Mouse (Mus musculus) cerebellum, adult 9-11 months (tissue): ENCODE measurements at regions not wholly inside any gene's neighbourhood (a gene's known extent, or its start where the extent isn't known, plus 50 kb on each side); places are given as distances from the start of the nearest gene placed in this dataset.
A peak's percentile ranks its signal among the peaks of the same experiment; 100 is the strongest.

ENCODE experiments used
- DNase-seq: peaks from one replicate; pipeline ENCODE4 v3.0.0; 2022

DNA sequence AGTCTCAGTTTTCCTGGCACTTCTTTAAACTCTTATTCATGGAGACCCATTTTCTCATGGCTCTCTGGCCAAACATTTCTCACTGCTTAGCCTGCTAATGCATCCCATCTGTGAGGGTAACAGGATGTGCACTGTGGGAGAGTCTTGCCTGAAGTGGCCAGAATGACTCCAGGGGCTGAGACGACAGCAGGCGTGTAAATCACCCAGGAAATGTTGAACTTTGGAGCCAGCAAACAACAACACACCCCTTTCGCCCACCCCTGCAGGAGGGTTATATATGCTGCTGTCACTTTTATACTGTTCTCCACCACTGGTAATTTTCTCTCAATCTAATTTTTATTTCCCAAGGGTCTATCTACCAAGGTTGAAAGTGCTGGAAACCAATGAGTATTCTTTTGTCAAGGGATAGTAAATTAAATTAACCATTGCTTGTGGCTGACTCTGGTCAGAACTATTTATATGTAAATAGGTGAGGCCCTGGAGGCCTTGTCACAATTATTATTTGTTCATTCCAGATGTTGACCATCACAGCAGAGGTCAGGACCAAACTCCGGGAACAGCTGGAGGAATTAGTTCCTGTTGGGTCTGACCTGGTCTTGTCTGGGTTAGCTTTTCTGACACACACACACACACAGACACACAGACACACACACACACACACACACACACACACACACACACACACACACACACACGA, 378.2 kb downstream of the Nucb2 start:
- no peak for DNase-seq

DNA sequence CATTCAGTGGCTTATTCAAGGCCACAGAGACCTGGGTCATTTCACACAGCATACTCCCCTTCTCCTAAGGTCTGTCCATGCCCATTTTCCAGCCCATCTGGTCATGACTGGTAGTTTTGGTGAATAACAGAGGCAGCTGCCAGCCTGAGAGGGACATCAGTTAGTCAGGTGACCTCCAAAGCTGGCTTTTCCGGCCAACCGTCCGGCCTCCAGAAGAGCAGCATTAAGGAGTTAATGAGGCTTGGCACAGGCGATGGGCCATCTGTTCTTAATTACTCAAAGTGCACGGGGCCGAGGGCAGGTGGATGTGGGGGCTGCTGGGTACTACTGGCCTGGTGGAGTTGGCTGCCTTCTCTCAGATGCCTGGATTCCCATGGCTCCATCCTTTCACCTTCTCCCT, 389.7 kb downstream of the Nucb2 start:
- peak; percentile 56 for DNase-seq

DNA sequence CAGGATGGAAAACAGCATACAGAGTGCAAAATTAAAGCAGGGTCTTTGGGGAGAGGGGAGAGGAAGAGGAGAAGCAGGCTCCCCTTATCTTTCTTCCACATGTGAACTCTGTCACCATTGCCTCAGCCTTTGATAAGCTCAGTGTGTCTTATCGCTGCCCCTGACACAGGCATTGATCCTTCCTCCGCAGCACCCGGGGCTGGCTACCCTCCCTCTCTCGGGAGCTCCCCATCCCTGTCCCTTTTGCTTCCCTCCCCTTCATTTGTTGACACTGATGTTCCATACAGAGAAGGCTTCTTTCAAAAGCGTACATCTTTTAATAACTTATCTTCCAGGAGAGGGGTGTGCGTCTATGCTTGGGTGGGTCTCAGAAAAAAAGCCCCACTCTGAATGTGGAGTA, 411.6 kb downstream of the Nucb2 start:
- DNase-seq, result no peak

DNA sequence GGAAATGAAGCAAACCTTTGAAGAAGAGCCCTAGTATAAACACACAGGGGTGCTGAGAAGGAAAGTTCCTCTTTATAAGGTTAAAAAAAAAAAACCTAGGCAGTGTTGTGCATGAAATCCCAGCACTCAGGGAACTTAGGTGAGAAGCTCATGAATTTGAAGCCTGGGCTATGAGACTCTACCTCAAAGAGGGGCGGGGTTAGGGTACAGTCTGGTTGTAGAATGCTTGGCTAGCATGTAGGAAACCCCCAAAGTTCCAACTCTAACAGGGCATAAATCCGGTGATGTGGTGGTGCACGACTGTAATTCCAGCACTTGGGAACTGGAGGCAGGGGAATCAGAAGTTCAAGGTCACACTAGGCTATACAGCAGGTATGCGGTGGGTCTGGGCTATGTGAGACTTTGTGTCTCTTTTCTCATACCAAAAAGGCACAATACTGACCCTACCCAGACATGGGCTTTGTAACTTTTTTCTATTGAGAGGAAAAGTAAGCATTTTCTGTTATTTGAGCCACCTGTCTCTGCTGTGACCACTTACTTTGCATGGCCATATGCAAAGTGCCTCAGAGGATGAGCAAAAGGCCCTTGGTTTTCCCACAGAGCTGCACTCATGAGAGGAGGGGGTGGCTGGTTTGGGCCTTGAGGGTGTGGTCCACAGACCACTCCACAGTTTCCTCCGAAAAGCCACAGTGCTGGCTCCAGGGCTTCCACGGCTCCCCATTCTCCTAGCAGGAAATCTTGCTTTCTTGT, 413.9 kb downstream of the Nucb2 start:
- DNase-seq, result no peak

DNA sequence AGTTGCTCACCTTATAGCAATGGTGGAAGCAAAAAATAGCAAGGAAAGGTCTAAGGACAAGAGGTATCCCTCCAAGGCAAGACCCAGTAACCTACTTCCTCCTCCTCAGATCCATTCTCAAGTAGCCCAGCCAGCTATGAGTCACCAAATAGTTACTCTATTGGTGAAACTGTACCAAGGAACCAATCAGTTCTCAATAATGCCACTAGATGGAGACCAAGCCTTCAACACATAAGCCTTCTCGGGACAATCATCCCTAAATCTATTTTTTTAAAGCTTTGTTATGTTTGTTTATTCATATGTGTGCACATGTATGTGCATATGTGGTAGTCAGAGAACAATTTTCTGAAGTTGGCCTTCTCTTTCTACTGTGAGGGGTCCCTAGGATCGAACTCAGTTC, 434.3 kb upstream of the Xylt1 start:
- no peak for DNase-seq

DNA sequence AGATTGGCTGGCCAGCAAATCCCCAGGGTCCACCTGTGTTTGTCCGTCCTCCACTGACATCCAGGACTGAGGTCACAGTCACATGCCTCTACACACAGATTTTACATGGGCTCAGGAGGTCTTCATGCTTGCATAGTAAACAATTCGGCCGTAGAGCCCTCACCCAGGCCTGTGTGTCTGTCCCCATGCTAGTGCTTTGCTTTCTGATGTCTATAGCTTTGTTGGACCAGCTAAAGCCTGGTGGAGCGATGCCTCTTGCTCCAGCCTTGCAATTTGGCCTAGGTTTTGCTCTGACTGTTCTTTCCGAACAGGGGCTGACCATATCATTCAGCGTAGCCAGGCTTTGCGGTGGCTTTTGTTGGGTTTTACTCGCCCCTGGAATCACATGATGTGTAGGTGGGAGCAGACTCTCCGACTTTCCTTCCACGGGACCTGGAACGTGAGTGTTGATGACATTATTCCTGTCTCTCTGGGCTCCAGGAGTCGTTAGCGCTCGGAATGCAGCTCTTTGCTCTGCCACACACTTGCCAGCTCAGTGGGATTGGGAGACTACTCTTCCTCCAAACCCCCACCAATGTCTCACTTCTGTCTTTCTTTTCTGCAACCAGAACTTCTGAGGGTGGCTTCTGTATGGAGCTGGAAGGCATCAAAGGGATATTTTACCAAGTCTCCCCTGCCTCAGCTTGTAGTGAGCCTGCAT, 421.4 kb upstream of the Xylt1 start:
- no peak for DNase-seq

DNA sequence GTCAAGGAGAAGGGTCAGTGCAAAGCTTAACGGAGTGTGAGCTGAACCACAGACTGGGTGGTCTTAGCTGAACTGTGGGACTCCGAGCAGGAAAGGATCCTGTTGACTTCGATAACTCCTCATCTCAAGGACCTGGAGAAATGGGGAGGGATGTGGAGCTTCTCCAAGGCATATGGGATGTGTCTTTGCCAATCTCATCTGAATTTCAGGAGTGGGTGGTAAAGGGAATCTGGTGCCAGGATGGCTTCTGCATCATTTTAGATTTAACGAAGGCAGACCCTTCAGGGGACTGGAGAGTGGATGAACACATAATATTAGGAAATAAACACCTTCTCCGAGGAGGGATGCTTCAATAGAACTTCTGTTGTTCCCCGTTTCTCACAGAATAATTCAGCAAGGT, 416.9 kb upstream of the Xylt1 start:
- DNase-seq, result no peak

DNA sequence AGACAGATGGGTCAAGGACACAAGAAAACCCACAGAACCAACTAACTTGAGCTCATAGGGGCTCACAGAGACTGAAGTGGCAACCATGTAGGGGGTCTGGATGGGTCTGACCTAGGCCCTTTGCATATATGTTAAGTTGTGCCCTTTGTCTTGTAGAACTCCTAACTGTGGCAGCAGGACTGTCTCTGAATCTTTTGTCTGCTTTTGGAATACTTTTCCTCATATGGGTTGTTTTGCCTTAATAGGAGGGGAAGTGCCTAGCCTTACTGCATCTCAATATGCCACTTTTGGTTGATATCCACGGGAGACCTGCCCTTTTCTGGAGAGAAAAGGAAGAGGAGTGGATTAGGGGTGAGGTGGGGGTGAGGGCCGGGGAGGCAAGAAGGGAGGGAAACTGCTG, 389.4 kb upstream of the Xylt1 start:
- DNase-seq, result no peak

DNA sequence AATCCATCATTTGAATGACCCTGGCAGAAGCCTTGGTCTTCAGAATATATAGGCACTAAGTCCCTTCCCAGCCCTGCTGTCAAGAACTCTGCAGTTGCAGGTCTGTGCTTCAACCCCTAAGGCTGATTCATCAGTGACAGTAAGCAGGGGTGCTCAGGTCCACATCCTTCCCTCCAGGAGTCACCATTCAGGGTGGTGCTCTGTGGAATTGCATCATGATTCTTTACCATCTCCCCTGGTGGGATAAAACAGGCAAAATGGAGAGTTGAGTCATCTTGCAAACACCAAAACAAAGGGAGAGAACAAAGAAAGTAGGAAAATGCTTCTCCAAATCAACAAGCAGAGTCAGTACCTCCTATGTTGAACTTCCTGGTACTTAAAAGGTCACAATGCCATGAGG, 388.6 kb upstream of the Xylt1 start:
- no peak for DNase-seq

DNA sequence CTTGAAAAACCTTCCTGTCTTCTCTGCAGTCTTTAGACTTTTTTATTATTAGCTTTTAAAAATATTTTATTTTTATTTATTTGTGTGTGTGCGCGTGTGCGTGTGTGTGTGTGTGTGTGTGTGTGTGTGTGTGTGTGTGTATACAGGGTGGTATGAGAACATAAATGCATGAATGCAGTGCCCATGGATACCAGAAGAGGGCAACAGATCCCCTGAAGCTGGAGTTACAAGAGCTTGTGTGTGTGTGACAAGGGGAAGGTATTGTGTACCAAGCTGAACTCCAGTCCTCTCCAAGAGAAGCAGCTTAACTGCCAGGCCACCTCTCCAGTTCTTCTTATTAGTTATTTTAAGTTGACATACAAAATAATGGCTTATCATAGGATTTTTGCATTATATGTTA, 385.0 kb upstream of the Xylt1 start:
- no peak for DNase-seq

DNA sequence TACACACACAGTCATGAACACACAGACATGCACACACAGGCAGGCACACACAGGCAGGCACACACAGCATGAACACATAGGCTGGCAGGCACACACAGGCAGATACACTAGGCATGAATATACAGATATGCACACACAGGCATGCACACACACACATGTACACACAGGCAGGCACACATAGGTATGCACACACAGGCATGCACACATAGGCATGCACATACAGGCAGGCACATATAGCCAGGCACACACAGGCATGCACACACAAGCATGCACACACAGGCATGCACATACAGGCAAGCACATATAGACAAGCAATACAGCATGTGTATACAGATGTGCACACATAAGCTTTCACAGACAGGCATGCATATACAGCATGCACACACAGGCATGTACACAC, 377.6 kb upstream of the Xylt1 start:
- no peak for DNase-seq

DNA sequence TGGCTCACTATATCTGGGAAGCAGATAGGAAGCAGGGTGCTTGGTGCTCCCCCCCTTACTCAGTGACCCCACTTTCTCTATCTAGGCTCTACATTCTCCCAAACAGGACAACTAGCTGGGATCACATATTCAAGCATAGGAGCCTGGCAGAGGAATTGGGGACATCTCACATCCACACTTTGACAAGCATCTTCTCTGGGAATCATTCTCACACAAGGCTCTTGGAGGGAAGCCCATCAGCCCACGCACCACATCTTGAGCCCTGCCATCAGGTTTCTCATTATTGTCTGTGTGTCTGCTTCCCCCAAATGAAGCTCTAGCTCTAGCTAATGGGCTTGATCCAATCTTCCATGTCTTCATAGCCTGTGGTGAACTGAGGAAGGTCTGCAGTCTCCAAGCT, 362.4 kb upstream of the Xylt1 start:
- no peak for DNase-seq

DNA sequence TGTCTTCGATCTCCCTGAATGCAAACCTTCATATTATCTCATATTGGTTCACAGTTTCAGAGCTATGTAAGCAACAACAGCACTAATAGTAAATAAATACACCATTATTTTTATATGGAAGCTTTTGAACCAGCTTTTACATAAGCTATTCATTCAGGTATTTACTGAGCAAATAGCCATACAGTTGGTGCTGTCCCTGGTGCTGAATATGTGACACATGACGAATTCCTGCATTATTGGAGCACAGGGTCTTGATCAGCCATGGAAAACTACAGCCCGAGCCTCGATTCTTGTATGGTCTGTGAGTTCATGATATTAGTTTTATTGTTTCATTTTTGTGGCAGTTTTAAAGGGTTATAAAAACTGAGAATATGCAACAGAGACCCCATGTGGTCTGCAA, 359.1 kb upstream of the Xylt1 start:
- no peak for DNase-seq

DNA sequence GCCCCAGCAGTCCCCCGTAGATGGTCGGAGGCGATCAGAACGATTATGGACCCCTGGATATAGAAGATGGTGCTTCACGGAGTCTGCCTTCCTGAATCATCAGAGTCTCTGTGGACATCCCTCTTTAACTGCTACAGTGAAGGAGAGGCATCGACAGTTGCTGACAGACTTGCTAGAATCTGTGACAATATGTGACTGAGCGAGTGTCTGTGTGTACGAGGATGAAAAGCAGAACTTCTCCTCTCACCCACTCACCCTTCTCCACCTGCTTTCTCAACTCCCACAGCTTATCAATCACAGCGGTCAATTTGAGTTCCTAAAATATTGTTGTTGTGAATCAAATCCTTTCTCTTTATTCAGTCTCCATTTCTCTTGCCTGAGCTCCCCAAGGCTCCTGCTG, 335.9 kb upstream of the Xylt1 start:
- no peak for DNase-seq

DNA sequence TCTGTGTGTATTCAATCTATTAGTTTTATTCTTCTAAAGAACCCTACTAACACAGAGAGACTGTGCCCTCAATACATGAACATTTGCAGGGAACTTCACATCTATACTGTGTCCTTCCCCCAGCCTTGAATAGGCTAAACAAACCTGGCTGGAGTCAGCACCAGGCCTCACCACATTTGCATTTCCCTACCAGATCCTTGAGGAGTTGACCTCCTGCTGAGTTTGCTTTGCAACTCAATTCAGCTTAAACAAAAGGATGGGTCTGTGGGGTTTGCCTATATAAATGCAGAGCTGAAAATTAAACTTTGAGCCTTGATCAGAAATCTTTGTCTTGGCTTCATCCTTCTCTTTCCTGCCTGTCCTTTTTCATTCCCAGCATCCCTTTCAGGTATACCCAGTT, 331.5 kb upstream of the Xylt1 start:
- DNase-seq, result no peak

DNA sequence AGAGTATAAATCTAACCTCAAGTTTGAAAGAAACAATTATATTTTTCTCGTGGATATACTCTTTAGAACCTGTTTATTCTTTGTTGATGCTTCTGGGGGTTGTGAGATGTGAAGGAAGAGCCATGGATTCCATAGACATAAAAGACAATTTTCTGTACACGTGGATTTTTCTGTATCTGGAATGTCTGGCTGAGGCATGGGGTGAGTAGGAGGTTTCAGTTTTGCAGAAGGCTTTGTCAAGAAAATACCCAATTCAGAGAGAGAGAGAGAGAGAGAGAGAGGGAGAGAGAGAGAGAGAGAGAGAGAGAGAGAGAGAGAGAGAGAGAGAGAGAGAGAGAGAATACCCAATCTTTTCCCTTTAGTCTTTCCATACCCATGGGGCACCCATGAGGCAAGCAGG, 315.0 kb upstream of the Xylt1 start:
- no peak for DNase-seq

DNA sequence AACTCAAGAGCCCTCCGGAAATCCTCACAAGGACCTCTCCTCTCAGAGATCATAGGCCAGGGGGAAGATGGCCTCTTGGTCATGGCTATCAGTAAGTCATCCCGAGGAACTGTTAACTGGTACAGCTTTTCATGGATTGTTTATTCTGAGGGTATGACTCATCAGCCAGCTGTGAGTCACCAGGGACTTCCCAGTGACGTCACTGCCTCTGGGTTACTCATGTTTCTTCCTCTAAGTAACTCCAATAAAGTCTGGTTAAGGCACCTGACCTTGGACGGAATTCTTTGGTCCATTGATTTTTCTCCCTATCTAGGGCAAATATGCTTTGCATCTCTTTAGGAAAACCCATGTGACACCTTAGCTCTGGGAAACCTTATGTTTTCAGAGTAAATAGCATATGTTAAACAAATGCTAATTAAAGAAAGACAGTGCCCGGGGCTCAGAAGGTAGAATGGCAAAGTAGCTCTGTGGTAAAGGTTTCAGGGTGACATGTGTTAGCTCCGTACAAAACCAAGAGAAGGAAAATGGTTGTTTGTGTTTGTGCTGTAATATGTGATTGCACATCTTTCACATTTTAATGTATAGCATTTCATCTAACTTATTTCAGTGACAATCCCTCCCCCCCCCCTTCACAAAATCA, 289.7 kb upstream of the Xylt1 start:
- DNase-seq, result no peak

DNA sequence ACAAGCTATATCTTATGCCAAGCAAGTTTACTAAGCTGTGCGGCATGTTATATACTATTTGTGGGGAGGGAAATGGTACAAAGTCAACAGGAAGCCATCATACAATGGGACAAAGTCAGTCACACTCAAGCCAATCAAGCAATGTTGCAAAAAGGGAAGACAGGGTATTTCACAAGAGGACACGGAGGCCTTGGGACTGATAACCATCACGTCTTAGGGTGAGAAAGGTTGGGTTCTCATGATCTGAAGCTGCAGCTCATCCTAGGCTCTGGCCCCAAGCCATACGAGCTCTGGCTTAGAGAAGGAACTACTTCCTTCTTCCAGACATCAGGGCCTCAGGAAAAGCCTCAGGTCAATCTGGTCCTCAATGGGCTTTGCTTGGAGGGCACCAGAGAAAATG, 287.9 kb upstream of the Xylt1 start:
- DNase-seq, result no peak

DNA sequence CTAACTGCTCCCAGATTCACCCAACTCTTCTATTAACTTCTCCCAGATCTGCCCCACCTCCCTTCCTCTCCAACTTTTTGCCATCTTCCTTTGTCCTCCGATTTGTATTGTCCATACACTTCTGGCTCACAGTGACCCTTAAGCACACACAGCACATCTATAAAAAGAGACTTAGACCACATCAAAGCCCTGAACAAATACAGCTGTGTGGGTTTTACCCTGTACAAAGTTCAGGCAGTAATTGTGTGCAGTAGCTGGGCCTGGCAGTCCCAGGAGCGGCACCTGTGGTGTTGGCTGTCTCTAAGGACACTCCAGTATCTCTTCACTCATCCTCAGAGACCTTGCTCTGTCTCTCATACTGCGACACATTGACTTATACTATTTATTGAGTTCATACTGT, 283.2 kb upstream of the Xylt1 start:
- DNase-seq, result no peak

DNA sequence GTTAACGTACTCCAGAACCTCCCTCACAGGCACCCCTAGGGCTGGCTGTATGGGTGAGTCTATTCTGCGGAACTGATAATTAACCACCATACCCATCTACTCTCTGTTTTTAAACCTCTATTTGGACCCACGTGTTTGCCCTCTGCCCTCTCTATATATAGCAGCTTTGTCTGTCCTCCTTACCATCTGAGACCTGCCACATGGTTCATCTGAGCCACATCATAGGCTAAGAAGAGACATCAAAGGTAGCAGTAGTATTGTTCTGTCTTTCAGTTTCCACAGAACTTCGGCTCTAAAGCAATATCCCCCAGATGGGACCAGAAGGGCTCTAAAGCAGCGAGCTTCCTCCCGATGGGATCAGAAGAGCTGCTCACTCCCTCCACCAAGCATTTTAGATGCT, 281.7 kb upstream of the Xylt1 start:
- DNase-seq, result no peak

DNA sequence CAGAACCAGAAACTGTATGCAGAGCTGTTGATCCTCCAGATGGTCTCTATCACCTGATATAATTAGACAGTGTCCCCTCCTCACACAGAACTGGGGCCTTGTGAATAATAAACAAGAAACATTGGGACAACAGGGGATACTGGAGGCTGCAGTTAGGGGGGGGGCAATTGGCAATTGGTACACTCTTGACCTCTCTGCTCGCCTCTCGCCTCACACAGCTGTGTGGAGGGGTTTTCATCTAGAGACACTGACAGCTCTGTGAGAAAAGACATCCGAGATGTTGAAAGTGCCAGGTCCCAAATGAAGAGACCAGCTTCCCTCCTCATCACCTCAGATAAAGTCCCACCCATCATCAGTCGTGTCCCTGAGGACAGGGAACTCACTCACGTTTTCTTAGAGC, 277.7 kb upstream of the Xylt1 start:
- no peak for DNase-seq

DNA sequence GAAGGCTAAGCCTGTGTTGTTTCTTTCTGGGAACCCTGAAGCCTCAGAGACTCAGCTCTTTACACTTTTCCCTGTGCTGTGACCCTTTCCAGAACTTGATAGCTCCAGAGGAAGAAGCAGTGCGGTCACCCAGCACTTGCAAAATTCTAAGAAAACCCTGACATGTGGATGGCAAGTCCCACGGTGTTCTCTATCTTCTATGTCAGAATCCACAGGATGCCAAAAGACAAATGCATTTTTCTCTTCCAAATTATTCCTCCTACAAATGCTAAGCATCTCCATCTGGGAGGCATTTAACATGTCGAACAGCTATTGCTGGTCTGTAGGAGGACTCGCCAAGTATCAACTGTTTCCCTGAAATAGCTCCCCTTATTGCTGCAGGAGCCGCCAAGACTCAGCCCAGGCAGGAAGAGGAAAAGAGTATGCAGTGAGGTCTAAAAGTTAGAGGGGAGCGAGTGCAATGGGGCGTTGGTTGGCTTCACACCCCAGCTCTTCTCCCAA, 274.0 kb upstream of the Xylt1 start:
- DNase-seq, result no peak

DNA sequence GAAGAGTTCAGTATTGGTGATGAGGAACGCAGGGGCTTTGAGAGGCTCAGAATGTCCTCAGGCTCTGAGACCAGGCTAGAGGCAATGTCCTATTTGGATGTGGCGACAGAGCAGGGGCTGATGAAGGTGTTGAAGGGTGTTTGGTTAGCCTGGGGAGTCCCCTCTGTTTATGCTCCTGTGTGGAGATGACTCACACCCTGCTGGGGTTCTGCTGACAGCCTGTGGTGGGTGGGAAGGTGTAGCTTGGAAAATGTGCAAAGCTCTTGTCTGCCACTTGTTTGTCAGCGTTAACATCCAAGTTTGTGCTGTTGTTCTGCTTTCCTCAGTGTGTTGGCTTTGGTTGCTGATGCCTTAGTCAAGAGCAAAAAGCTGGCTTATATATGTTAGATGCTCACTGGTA, 272.4 kb upstream of the Xylt1 start:
- DNase-seq, result no peak

DNA sequence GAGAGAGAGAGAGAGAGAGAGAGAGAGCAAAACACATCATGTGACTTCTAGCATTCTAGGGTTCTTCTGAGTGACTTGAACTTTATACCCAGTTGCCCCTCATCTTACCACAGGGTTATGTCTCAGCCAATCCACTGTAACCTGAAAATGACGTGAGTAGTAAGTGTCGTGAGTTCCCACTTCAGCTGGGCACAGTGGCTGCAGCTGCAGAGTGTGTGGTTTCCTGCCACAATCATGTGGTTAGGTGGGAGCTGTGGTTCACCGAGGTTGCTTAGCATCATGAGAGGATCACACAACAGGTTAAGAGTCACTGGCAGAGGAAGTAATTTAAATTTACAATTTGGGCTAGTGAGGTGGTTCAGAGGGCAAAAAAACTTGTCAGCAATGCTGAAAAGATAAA, 253.1 kb upstream of the Xylt1 start:
- no peak for DNase-seq
